15 mouse cellular contexts compared by ENCODE assay signal in the genomic region with DNA sequence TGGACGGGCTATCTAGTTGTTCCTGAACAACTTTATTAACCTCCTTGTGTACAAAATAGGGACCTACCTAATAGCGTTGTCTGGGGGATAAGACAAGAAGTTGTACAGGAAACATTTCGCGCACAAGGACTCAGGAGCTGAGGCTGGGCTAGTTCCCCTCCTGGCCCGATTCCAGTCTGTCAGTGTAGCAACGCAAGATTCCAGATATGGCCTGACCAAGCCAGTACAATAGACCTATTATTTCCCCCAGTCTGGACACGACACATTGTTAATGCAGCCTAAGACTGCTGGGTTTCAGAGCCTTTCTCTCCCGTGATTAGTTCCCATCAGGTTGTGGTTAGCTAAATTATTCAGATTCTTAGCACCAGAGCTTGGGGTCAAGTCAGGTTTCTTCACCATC. TPM values are rescaled to one million over a fixed set of nuclear protein-coding genes. Genes with fewer than 3 reads are reported as not detected.
DNase-seq lines count a peak whose midpoint lies in the region; ATAC-seq lines count a peak whose summit lies in the region.
"Had no signal": no experiment of that assay in that cellular context is flagged by ENCODE, and none has a peak within 500 bp of the region (broad histone marks: within the 10 kb centered on the region; RNA-seq: fewer than 3 reads in every experiment).

No protein-coding gene starts in this region.

- no peaks in the 10 kb centered on the region for H3K36me3 ChIP-seq in heart, embryonic 11.5 days (ENCODE audit: control insufficient read depth, insufficient read depth, low read length)
- no peaks in the 10 kb centered on the region for H3K36me3 ChIP-seq in neural tube, embryonic 15.5 days
- no peaks in the 10 kb centered on the region for H3K36me3 ChIP-seq in midbrain, embryonic 15.5 days (replicated peaks)

- ATAC-seq in heart, embryonic 11.5 days (replicated peaks; ENCODE audit: insufficient number of reproducible peaks, low FRiP score, low TSS enrichment), result no peak
- no peak for ATAC-seq in neural tube, embryonic 15.5 days (ENCODE audit: low FRiP score)
- ATAC-seq in midbrain, embryonic 15.5 days (replicated peaks), result no peak
- ATAC-seq in granulocyte monocyte progenitor cell, adult 5-6 weeks (replicated peaks; ENCODE audit: poor library complexity, severe bottlenecking), result no peak; the same call in 1 of the 2 replicates
- ATAC-seq: inflammation-experienced regulatory T-cells, adult 6 months had no signal

- 0 out of 2 replicates have a peak overlapping the region, but pooled peaks have one; percentile 37 for H3K27ac ChIP-seq in heart, embryonic 11.5 days (ENCODE audit: low read depth, low read length)
- no peak overlapping the region for H3K27ac ChIP-seq in neural tube, embryonic 15.5 days (replicated peaks)
- H3K27ac ChIP-seq in midbrain, embryonic 15.5 days, result 0 out of 2 replicates have a peak overlapping the region, but pooled peaks have one; percentile 2
- H3K27ac ChIP-seq: left cerebral cortex, adult 2 months had no signal

- peak overlapping the region; percentile 9; the same call in 1 of the 2 replicates for H3K4me2 ChIP-seq in heart, embryonic 11.5 days
- H3K4me2 ChIP-seq in neural tube, embryonic 15.5 days, result no peak overlapping the region
- H3K4me2 ChIP-seq in midbrain, embryonic 15.5 days, result no peak overlapping the region
- H3K4me2 ChIP-seq: liver, embryonic 11.5 days had no signal

- no peak overlapping the region for H3K9ac ChIP-seq in heart, embryonic 11.5 days (ENCODE audit: low read depth, low read length)
- H3K9ac ChIP-seq in neural tube, embryonic 15.5 days (replicated peaks), result no peak overlapping the region
- no peak overlapping the region for H3K9ac ChIP-seq in midbrain, embryonic 15.5 days

- 44% methylated on average over 8 of the region's 8 CpGs for WGBS in heart, embryonic 11.5 days (ENCODE audit: insufficient replicate concordance)
- WGBS in neural tube, embryonic 15.5 days, result 28% methylated on average over 8 of the region's 8 CpGs
- 20% methylated on average over 8 of the region's 8 CpGs for WGBS in midbrain, embryonic 15.5 days

- H3K4me1 ChIP-seq in heart, embryonic 11.5 days (ENCODE audit: control insufficient read depth, insufficient read depth, low read length), result peaks cover 15% of the 10 kb centered on the region
- H3K4me1 ChIP-seq in neural tube, embryonic 15.5 days, result peaks cover 39% of the 10 kb centered on the region
- peaks cover 26% of the 10 kb centered on the region for H3K4me1 ChIP-seq in midbrain, embryonic 15.5 days

- H3K9me3 ChIP-seq in heart, embryonic 11.5 days (replicated peaks; ENCODE audit: control insufficient read depth, low read length), result no peaks in the 10 kb centered on the region
- no peaks in the 10 kb centered on the region for H3K9me3 ChIP-seq in neural tube, embryonic 15.5 days (replicated peaks)
- H3K9me3 ChIP-seq in midbrain, embryonic 15.5 days, result no peaks in the 10 kb centered on the region

- H3K27me3 ChIP-seq in heart, embryonic 11.5 days (ENCODE audit: control insufficient read depth, insufficient read depth, low read length), result peaks cover 41% of the 10 kb centered on the region
- no peaks in the 10 kb centered on the region; the same call in 1 of the 2 replicates for H3K27me3 ChIP-seq in neural tube, embryonic 15.5 days (replicated peaks)
- H3K27me3 ChIP-seq in midbrain, embryonic 15.5 days (replicated peaks), result peaks cover 5% of the 10 kb centered on the region

- H3K4me3 ChIP-seq in heart, embryonic 11.5 days (ENCODE audit: low read depth, low read length), result no peak overlapping the region
- no peak overlapping the region for H3K4me3 ChIP-seq in neural tube, embryonic 15.5 days (replicated peaks)
- H3K4me3 ChIP-seq in midbrain, embryonic 15.5 days, result no peak overlapping the region
- H3K4me3 ChIP-seq: erythroblast, embryonic 14.5 days; left cerebral cortex, adult 2 months had no signal

- DNase-seq in heart, adult 18-20 months, result no peak
- peak; percentile 33 for DNase-seq in neural tube, embryonic 10.5 days (ENCODE audit: extremely low spot score, low spot score)
- DNase-seq in testis, postnatal 14 days (ENCODE audit: low spot score), result peak; percentile 74
- DNase-seq in frontal cortex, postnatal 14 days (ENCODE audit: low spot score in 2 of 2), result no peak
- DNase-seq: adrenal gland, postnatal 25 days; cerebellum, adult 2 months; kidney, postnatal 25 days had no signal

RNA-seq across cellular contexts. Expression of gene Mfsd2a, which starts 1.8 kb away (rescaled TPM):
- 1.2 and 1.3 TPM in 2 replicates for polyA plus RNA-seq in heart, embryonic 11.5 days (2014; fragmentation: Nextera tagmentation; extraction: Ambion mirVana)
- 1 to 10 TPM in 1 of 2 experiments, not detected in 1; 2.8 TPM for total RNA-seq in heart, adult 18-20 months (2021)
- polyA plus RNA-seq in neural tube, embryonic 15.5 days (2015; fragmentation: Nextera tagmentation; extraction: Ambion mirVana), result 23.3 and 29.3 TPM in 2 replicates
- 33.4 and 36.0 TPM in 2 replicates for polyA plus RNA-seq in midbrain, embryonic 15.5 days (2015; fragmentation: Nextera tagmentation; extraction: Ambion mirVana)
- total RNA-seq in granulocyte monocyte progenitor cell, adult 5-6 weeks (2014; fragmentation: Nextera tagmentation), result not detected in 2 replicates
- total RNA-seq in granulocyte monocyte progenitor cell, adult 5-6 weeks (2017), result 1.5 TPM in 1 of 2 replicates, not detected in the other
- total RNA-seq: adrenal gland, postnatal 25 days had no signal
- polyA plus RNA-seq: erythroblast, embryonic 14.5 days had no signal

RNA-seq across cellular contexts. Expression of gene Mycl, which starts 32.7 kb away (rescaled TPM):
- 1.8 and 2.1 TPM in 2 replicates for polyA plus RNA-seq in heart, embryonic 11.5 days (2014; fragmentation: Nextera tagmentation; extraction: Ambion mirVana)
- under 1 TPM; 0.25 to 0.87 TPM for total RNA-seq in heart, adult 18-20 months (2021)
- 38.2 and 52.3 TPM in 2 replicates for polyA plus RNA-seq in neural tube, embryonic 15.5 days (2015; fragmentation: Nextera tagmentation; extraction: Ambion mirVana)
- polyA plus RNA-seq in midbrain, embryonic 15.5 days (2015; fragmentation: Nextera tagmentation; extraction: Ambion mirVana), result 83.1 and 86.7 TPM in 2 replicates
- total RNA-seq in granulocyte monocyte progenitor cell, adult 5-6 weeks (2014; fragmentation: Nextera tagmentation), result 1.5 and 4.4 TPM in 2 replicates
- total RNA-seq in granulocyte monocyte progenitor cell, adult 5-6 weeks (2017), result 0.21 and 0.78 TPM in 2 replicates
- polyA plus RNA-seq: inflammation-experienced regulatory T-cells, adult 6 months had no signal

RNA-seq across cellular contexts. Expression of gene Trit1, which starts 53.6 kb away (rescaled TPM):
- polyA plus RNA-seq in heart, embryonic 11.5 days (2014; fragmentation: Nextera tagmentation; extraction: Ambion mirVana), result 13.6 and 14.4 TPM in 2 replicates
- 1 to 10 TPM; 4.9 to 5.5 TPM for total RNA-seq in heart, adult 18-20 months (2021)
- 21.0 and 21.9 TPM in 2 replicates for polyA plus RNA-seq in neural tube, embryonic 15.5 days (2015; fragmentation: Nextera tagmentation; extraction: Ambion mirVana)
- polyA plus RNA-seq in midbrain, embryonic 15.5 days (2015; fragmentation: Nextera tagmentation; extraction: Ambion mirVana), result 25.3 and 25.8 TPM in 2 replicates
- 10.8 and 21.5 TPM in 2 replicates for total RNA-seq in granulocyte monocyte progenitor cell, adult 5-6 weeks (2014; fragmentation: Nextera tagmentation)
- 20.4 and 20.7 TPM in 2 replicates for total RNA-seq in granulocyte monocyte progenitor cell, adult 5-6 weeks (2017)

Comparison
In these comparisons a context has a peak if more than half of its experiments do, and no peak if none do; other contexts are left out.
1. DNase-seq: peak in neural tube, embryonic 10.5 days (single experiment) and testis, postnatal 14 days (single experiment); none in heart, adult 18-20 months (0 of 2) and frontal cortex, postnatal 14 days (0 of 2).
2. RNA of gene Mfsd2a, which starts 1.8 kb away (polyA plus RNA-seq): 33.4 to 36.0 TPM in midbrain, embryonic 15.5 days and 23.3 to 29.3 TPM in neural tube, embryonic 15.5 days; 1.2 to 1.3 TPM in heart, embryonic 11.5 days; every median in the first group is over 10 times any median in the second.
3. RNA of gene Mycl, which starts 32.7 kb away (polyA plus RNA-seq): 83.1 to 86.7 TPM in midbrain, embryonic 15.5 days and 38.2 to 52.3 TPM in neural tube, embryonic 15.5 days; 1.8 to 2.1 TPM in heart, embryonic 11.5 days; every median in the first group is over 10 times any median in the second.